Mouse (Mus musculus) small intestine, adult 2 months (tissue): Measurements from ENCODE around the gene Iqcd. TPM values are rescaled to one million over a fixed set of nuclear protein-coding genes. Genes with fewer than 3 reads are reported as not detected.

Experiments
- H3K27ac ChIP-seq: fragments of 200-500 bp; 2 replicates; pipeline ENCODE4 v1.5.1; 2012; ENCODE audit warnings: low read depth, low read length, control low read depth, inconsistent platforms; ENCODE audit not compliant: insufficient read depth
- H3K27me3 ChIP-seq: fragments of 200-500 bp; 2 replicates; pipeline ENCODE4 v1.6.1; 2012; ENCODE audit warnings: mild to moderate bottlenecking, moderate library complexity, low read length, inconsistent platforms; ENCODE audit not compliant: control insufficient read depth, insufficient read depth
- H3K36me3 ChIP-seq: fragments of 200-500 bp; 2 replicates; pipeline ENCODE4 v1.6.1; 2012; ENCODE audit warnings: mild to moderate bottlenecking, low read length, control low read depth, inconsistent platforms; ENCODE audit not compliant: control insufficient read depth, insufficient read depth
- H3K4me1 ChIP-seq: fragments of 200-500 bp; 2 replicates; pipeline ENCODE4 v1.6.1; 2012; ENCODE audit warnings: low read length, inconsistent platforms, mixed read lengths; ENCODE audit not compliant: control insufficient read depth, insufficient read depth, insufficient read length
- H3K4me3 ChIP-seq: fragments of 200-500 bp; 2 replicates; pipeline ENCODE4 v1.5.1; 2012; ENCODE audit warnings: low read depth, mild to moderate bottlenecking, control low read depth, inconsistent platforms, low read length, moderate library complexity
- CTCF ChIP-seq: fragments of 200-500 bp; IDR thresholded peaks from 2 replicates; pipeline ENCODE4 v1.5.1; 2012; ENCODE audit warnings: low read depth, mild to moderate bottlenecking, control low read depth, inconsistent platforms, low read length, moderate library complexity, mixed read lengths; ENCODE audit not compliant: insufficient replicate concordance, insufficient read length; ENCODE audit errors: extremely low read depth
- POLR2A ChIP-seq: fragments of 200-500 bp; IDR thresholded peaks from 2 replicates; pipeline ENCODE4 v1.6.1; 2012; ENCODE audit warnings: low read depth, mild to moderate bottlenecking, control low read depth, inconsistent platforms, low read length, moderate library complexity
- WGBS: fragments of 180-500 bp; shearing (Covaris S2); methylation state at CpG from one replicate; pipeline ENCODE4 v1.1.7; 2018; 5-methylcytosine and 5-hydroxymethylcytosine counted together
- polyA plus RNA-seq: library from polyadenylated mRNA; depleted of rRNA; stranded (reverse); fragments of >200 nt; gene quantifications from 2 replicates; pipeline ENCODE4 v1.2.3, GENCODE M21; 2012

The Iqcd gene
- polyA plus RNA-seq, 1 experiment: 0.25 TPM

- H3K36me3 ChIP-seq: peaks cover 79% of the 10 kb centered on the region
- WGBS: 91% methylated on average over 23 of the region's 23 CpGs
- H3K27me3 ChIP-seq: no peaks in the 10 kb centered on the region
- TF ChIP-seq CTCF (no peak), POLR2A (no peak)
- peaks cover 3% of the 10 kb centered on the region; the same call in 1 of the 2 replicates for H3K4me1 ChIP-seq
- no peak overlapping the region for H3K27ac ChIP-seq
- 0 out of 2 replicates have a peak overlapping the region, but pooled peaks have one; percentile 1 for H3K4me3 ChIP-seq
These were observed 32.4 kb downstream of the Iqcd start for GRCm38 (mm10) chr5:120621078-120621765.

DNA sequence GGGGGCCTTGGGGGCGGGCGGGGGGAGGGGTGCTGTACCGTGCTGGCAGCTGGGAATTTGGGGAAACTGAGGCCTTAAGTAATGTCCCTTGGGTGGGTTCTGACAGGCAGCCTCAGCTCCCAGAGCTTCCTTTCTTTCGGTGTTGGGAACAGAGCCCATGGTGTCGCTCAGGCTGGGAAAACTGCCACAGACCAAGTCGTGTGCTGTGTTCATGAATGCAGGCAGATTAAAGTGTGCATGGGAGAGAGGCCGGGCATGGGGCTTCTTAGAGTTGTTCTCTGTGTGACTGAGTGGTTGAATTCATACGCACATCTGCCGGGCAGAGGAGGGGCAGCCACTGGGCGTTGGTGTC, 33.0 kb downstream of the Iqcd start:
- peaks cover 83% of the 10 kb centered on the region for H3K36me3 ChIP-seq
- no peaks in the 10 kb centered on the region for H3K27me3 ChIP-seq
- TF ChIP-seq POLR2A (no peak), CTCF (no peak)
- H3K27ac ChIP-seq: 0 out of 2 replicates have a peak overlapping the region, but pooled peaks have one; percentile 6
- 92% methylated on average over 10 of the region's 10 CpGs for WGBS
- peaks cover 3% of the 10 kb centered on the region; the same call in 1 of the 2 replicates for H3K4me1 ChIP-seq
- H3K4me3 ChIP-seq: no peak overlapping the region

GRCm38 (mm10) chr5:120622198-120622851, 33.5 kb downstream of the Iqcd start:
- 59% methylated on average over 5 of the region's 5 CpGs for WGBS
- H3K4me3 ChIP-seq: no peak overlapping the region
- TF ChIP-seq POLR2A (no peak), CTCF (no peak)
- H3K27me3 ChIP-seq: no peaks in the 10 kb centered on the region
- peaks cover 85% of the 10 kb centered on the region for H3K36me3 ChIP-seq
- H3K4me1 ChIP-seq: peaks cover 3% of the 10 kb centered on the region; the same call in 1 of the 2 replicates
- 0 out of 2 replicates have a peak overlapping the region, but pooled peaks have one; percentile 6 for H3K27ac ChIP-seq

GRCm38 (mm10) chr5:120624427-120624826, 35.6 kb downstream of the Iqcd start:
- Histone ChIP-seq H3K36me3 (peaks cover 80% of the 10 kb centered on the region), H3K4me1 (peaks cover 7% of the 10 kb centered on the region)
- no peak for TF ChIP-seq POLR2A

GRCm38 (mm10) chr5:120626399-120626798, 37.6 kb downstream of the Iqcd start:
- TF ChIP-seq CTCF: no peak
- TF ChIP-seq POLR2A: no peak
- Histone ChIP-seq H3K27me3 (peaks cover 5% of the 10 kb centered on the region), H3K4me1 (peaks cover 6% of the 10 kb centered on the region), H3K4me3 (no peak overlapping the region), H3K36me3 (peaks cover 62% of the 10 kb centered on the region), H3K27ac (no peak overlapping the region)
- 73% methylated on average over 19 of the region's 19 CpGs for WGBS

More at GRCm38 (mm10) chr5:120624427-120624826, 35.6 kb downstream of the Iqcd start:
- Histone ChIP-seq H3K27me3 (no peaks in the 10 kb centered on the region), H3K27ac (no peak overlapping the region), H3K4me3 (no peak overlapping the region)
- WGBS: 90% methylated on average over 10 of the region's 10 CpGs

- 91% methylated on average over 15 of the region's 15 CpGs for WGBS
- H3K4me3 ChIP-seq: no peak overlapping the region
- no peak for TF ChIP-seq POLR2A
- no peak for TF ChIP-seq CTCF
These were observed 38.9 kb downstream of the Iqcd start for GRCm38 (mm10) chr5:120627515-120628300.

DNA sequence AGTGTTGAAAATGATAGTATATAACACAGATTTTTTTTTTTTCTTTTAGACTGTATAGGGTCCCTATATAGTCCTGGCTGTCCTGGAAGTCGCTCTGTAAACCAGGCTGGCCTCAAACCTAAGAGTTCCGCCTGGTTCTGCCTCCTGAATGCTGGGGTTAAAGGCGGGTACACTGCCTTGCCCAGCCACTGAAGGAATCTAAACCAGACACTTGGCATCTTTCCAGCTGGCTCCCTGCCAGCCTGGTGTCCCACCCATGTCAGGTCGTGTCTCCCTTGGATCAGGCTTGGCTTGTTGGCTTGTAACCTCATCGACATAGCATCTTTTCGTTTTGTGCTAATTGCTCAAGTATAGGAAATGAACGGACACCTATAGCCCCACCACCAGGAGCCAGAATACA, 39.8 kb downstream of the Iqcd start:
- 26% methylated on average over 7 of the region's 7 CpGs for WGBS
- Histone ChIP-seq H3K27me3 (peaks cover 5% of the 10 kb centered on the region), H3K36me3 (peaks cover 40% of the 10 kb centered on the region), H3K4me3 (no peak overlapping the region), H3K27ac (no peak overlapping the region), H3K4me1 (peaks cover 4% of the 10 kb centered on the region)
- TF ChIP-seq POLR2A (no peak), CTCF (no peak)

More at GRCm38 (mm10) chr5:120627515-120628300, 38.9 kb downstream of the Iqcd start:
- H3K4me1 ChIP-seq: peaks cover 4% of the 10 kb centered on the region
- peaks cover 49% of the 10 kb centered on the region for H3K36me3 ChIP-seq
- H3K27ac ChIP-seq: no peak overlapping the region
- peaks cover 5% of the 10 kb centered on the region for H3K27me3 ChIP-seq
